Mouse (Mus musculus) heart, embryonic 10.5 days (tissue): ENCODE results near the gene Pdgfc. TPM values are rescaled to one million over a fixed set of nuclear protein-coding genes. Genes with fewer than 3 reads are reported as not detected.

Source experiments
- DNase-seq: peaks from one replicate; pipeline ENCODE4 v3.0.0-alpha.2; 2017; ENCODE audit warnings: low spot score
- H3K27ac ChIP-seq: fragments of 300-500 bp; sonication (generic); 2 replicates; pipeline ENCODE4 v1.5.1; 2016; ENCODE audit warnings: mild to moderate bottlenecking
- H3K27me3 ChIP-seq: fragments of 300-500 bp; sonication (generic); 2 replicates; pipeline ENCODE4 v1.6.1; 2016; ENCODE audit warnings: mild to moderate bottlenecking; ENCODE audit not compliant: poor library complexity, insufficient read depth, severe bottlenecking
- H3K36me3 ChIP-seq: fragments of 300-500 bp; sonication (generic); 2 replicates; pipeline ENCODE4 v1.6.1; 2016; ENCODE audit warnings: mild to moderate bottlenecking, moderate library complexity
- H3K4me1 ChIP-seq: fragments of 300-500 bp; sonication (generic); 2 replicates; pipeline ENCODE4 v1.6.1; 2016; ENCODE audit warnings: mild to moderate bottlenecking
- H3K4me3 ChIP-seq: fragments of 300-500 bp; sonication (generic); 2 replicates; pipeline ENCODE4 v1.5.1; 2016; ENCODE audit warnings: mild to moderate bottlenecking, moderate library complexity
- H3K9me3 ChIP-seq: fragments of 300-500 bp; sonication (generic); 2 replicates; pipeline ENCODE4 v1.6.1; 2016; ENCODE audit warnings: mild to moderate bottlenecking, moderate library complexity
- WGBS: fragments of 180-500 bp; shearing (Covaris S2); methylation state at CpG from one replicate; pipeline ENCODE4 v1.1.7; 2016; 5-methylcytosine and 5-hydroxymethylcytosine counted together
- polyA plus RNA-seq: library from polyadenylated mRNA; unstranded; fragments of >200 nt; fragmentation: Nextera tagmentation; extraction: Ambion mirVana; gene quantifications from 2 replicates; pipeline ENCODE4 v1.2.1, GENCODE M21; 2016

Gene Pdgfc
- polyA plus RNA-seq, 1 experiment from 2014 or later: 25.7 TPM

DNA sequence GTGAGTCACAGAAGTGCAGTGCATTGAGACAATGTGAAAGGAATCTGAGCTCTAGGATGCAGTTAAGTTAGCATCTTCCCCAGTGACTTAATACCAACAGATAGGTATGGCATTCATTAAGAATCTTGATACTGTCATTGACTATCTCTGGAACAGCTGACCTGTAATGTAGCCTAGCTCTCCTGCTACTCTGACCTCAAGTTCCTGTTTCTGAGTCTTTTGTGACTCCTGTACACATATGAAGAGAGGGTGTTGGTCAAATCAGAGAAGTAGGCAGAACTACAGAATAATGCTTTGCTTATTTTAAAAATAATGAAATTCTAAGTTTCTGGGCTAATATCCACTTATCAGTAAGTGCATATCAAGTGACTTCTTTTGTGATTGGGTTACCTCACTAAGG, 17.9 kb downstream of the Pdgfc start:
- Histone ChIP-seq H3K4me3 (no peak overlapping the region), H3K27me3 (no peaks in the 10 kb centered on the region)
- DNase-seq: no peak

GRCm38 (mm10) chr3:81057719-81058118, 21.5 kb downstream of the Pdgfc start:
- 84% methylated on average over 1 of the region's 1 CpGs for WGBS
- Histone ChIP-seq H3K27ac (no peak overlapping the region), H3K36me3 (no peaks in the 10 kb centered on the region)

More for the DNA sequence above, 17.9 kb downstream of the Pdgfc start:
- Histone ChIP-seq H3K36me3 (no peaks in the 10 kb centered on the region), H3K9me3 (no peaks in the 10 kb centered on the region), H3K4me1 (0 out of 2 replicates have a peak, but pooled peaks cover 3% of the 10 kb centered on the region), H3K27ac (no peak overlapping the region)

GRCm38 (mm10) chr3:81058527-81059031, 22.4 kb downstream of the Pdgfc start:
- DNase-seq: no peak
- H3K27me3 ChIP-seq: no peaks in the 10 kb centered on the region
- H3K4me3 ChIP-seq: no peak overlapping the region
- 0 out of 2 replicates have a peak, but pooled peaks cover 3% of the 10 kb centered on the region for H3K4me1 ChIP-seq
- H3K9me3 ChIP-seq: no peaks in the 10 kb centered on the region
- no peaks in the 10 kb centered on the region for H3K36me3 ChIP-seq
- no peak overlapping the region for H3K27ac ChIP-seq
- WGBS: 61% methylated on average over 4 of the region's 4 CpGs

More at GRCm38 (mm10) chr3:81057719-81058118, 21.5 kb downstream of the Pdgfc start:
- H3K4me3 ChIP-seq: no peak overlapping the region
- no peaks in the 10 kb centered on the region for H3K27me3 ChIP-seq
- no peaks in the 10 kb centered on the region for H3K9me3 ChIP-seq
- DNase-seq: no peak
- 0 out of 2 replicates have a peak, but pooled peaks cover 3% of the 10 kb centered on the region for H3K4me1 ChIP-seq

GRCm38 (mm10) chr3:81068550-81068949, 32.3 kb downstream of the Pdgfc start:
- 64% methylated on average over 2 of the region's 2 CpGs for WGBS
- no peak for DNase-seq
- no peaks in the 10 kb centered on the region for H3K4me1 ChIP-seq

GRCm38 (mm10) chr3:81101136-81101535, 64.9 kb downstream of the Pdgfc start:
- Histone ChIP-seq H3K4me1 (0 out of 2 replicates have a peak, but pooled peaks cover 5% of the 10 kb centered on the region), H3K27me3 (no peaks in the 10 kb centered on the region), H3K9me3 (no peaks in the 10 kb centered on the region), H3K27ac (no peak overlapping the region), H3K36me3 (no peaks in the 10 kb centered on the region), H3K4me3 (no peak overlapping the region)
- DNase-seq: no peak
- 83% methylated on average over 1 of the region's 1 CpGs for WGBS

More at GRCm38 (mm10) chr3:81068550-81068949, 32.3 kb downstream of the Pdgfc start:
- no peaks in the 10 kb centered on the region for H3K9me3 ChIP-seq
- H3K27ac ChIP-seq: no peak overlapping the region; the same call in 1 of the 2 replicates
- H3K4me3 ChIP-seq: no peak overlapping the region
- no peaks in the 10 kb centered on the region for H3K27me3 ChIP-seq
- no peaks in the 10 kb centered on the region for H3K36me3 ChIP-seq

DNA sequence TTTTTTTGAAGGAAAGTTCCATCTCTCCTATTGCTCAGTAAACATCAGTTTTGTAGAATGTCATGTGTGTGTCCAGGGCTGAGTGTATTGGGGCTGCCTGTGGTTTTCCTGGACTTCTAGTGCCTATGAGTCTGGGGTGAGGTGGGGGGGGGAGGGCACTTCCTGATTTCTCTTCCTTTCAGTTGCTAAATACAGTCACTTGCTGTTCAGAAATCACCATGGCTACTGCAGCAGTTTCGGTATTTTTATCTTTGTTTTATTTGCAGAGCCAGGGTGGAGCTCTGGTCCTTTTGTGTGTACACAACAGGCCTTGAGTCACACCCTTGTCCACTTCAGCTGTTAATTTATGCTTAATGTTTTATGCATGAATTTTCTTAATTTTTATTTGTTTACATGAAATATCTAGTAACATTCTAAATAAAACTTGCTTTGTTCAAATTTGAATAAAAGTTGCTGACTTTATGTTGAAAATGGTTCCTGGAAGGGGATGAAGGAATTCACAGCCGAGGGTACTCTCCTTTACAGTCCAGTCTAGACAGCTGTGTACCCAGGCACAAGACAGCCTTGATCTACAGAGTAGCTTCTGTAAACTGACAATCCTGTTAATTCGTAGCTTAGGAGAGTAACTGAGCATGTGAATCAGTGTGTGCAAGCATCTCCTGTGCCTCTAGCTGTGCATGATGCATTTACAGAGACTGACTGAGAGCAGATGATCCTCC, 66.1 kb downstream of the Pdgfc start:
- no peak for DNase-seq
- Histone ChIP-seq H3K27ac (no peak overlapping the region), H3K4me3 (no peak overlapping the region), H3K9me3 (no peaks in the 10 kb centered on the region), H3K36me3 (no peaks in the 10 kb centered on the region), H3K27me3 (no peaks in the 10 kb centered on the region), H3K4me1 (0 out of 2 replicates have a peak, but pooled peaks cover 5% of the 10 kb centered on the region)
- 50% methylated on average over 3 of the region's 3 CpGs for WGBS

DNA sequence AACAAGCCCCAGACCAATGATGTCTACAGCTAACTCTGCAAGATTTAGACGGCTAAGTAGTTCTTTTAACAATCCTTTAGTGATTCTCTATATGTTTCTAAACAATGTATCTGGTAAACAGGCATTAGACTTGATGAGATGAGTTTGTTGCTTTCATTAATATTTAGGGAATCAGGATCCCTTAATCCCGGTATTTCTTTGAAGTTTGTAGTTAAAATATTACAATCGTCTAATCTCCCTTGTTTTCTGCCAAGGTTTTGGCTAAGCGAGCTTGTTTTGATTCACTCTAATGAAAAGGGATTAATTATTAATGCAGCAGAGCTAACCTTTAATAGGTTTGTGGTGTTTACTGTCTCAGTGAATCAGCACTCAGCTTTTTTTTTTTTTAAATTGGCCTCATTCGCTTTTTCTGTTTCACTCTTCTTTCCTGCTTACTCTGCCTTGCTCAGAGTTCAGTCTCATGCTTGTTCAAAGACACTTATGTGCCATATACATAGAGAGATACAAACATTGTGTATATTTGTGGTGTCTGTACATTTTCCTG, 66.7 kb downstream of the Pdgfc start:
- Histone ChIP-seq H3K27me3 (no peaks in the 10 kb centered on the region), H3K4me3 (no peak overlapping the region), H3K27ac (no peak overlapping the region), H3K36me3 (no peaks in the 10 kb centered on the region), H3K4me1 (0 out of 2 replicates have a peak, but pooled peaks cover 5% of the 10 kb centered on the region), H3K9me3 (no peaks in the 10 kb centered on the region)
- DNase-seq: no peak
- 84% methylated on average over 5 of the region's 5 CpGs for WGBS

DNA sequence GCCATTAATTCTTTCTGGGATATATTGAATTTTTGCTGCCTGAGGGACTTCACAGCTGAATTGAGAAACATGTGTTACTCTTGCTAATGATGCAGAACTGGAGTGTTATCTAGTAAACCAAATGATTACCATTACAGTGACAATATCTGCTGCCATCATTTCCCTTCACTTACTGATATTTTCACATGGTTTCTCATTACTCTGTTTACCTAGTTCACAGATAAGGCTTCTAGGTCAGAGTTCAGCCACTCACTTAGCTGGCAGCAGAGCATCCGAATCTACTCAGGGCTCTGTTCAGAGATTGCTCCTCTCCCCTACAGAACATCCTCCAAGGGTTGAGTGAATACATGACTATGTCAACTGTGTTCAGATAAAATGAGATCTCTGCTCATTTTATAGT, 71.3 kb downstream of the Pdgfc start:
- no peaks in the 10 kb centered on the region for H3K27me3 ChIP-seq
- 29% methylated on average over 1 of the region's 1 CpGs for WGBS
- no peaks in the 10 kb centered on the region for H3K9me3 ChIP-seq
- H3K4me1 ChIP-seq: no peaks in the 10 kb centered on the region
- no peaks in the 10 kb centered on the region for H3K36me3 ChIP-seq
- no peak for DNase-seq
- H3K27ac ChIP-seq: no peak overlapping the region
- H3K4me3 ChIP-seq: no peak overlapping the region

- H3K4me1 ChIP-seq: no peaks in the 10 kb centered on the region
- no peaks in the 10 kb centered on the region for H3K36me3 ChIP-seq
- WGBS: 82% methylated on average over 1 of the region's 1 CpGs
- H3K27me3 ChIP-seq: no peaks in the 10 kb centered on the region
- no peak for DNase-seq
- no peak overlapping the region for H3K4me3 ChIP-seq
- H3K27ac ChIP-seq: no peak overlapping the region
- H3K9me3 ChIP-seq: no peaks in the 10 kb centered on the region
Measured at GRCm38 (mm10) chr3:81110968-81111367, 74.8 kb downstream of the Pdgfc start.

DNA sequence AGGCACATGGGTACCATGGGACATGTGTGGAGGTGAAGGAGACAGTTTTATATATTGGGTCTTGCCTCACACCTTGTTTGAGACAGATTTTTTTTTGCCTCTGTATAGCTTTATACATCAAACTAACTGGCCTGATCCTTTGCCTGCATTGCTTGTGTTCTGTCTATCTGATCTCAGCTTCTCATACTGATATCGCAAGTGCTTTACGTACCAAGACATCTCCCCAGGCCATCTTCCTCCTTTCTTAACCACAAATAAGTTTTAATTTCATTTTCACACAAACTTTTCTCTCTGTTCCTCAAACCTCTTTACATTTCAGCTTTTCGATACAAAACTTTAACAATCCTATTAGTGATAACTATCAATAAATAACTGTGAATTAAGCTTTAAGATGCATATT, 76.7 kb downstream of the Pdgfc start:
- Histone ChIP-seq H3K4me1 (no peaks in the 10 kb centered on the region), H3K9me3 (no peaks in the 10 kb centered on the region), H3K27me3 (no peaks in the 10 kb centered on the region), H3K27ac (no peak overlapping the region), H3K36me3 (no peaks in the 10 kb centered on the region), H3K4me3 (no peak overlapping the region)
- no peak for DNase-seq
- WGBS: 88% methylated on average over 3 of the region's 3 CpGs

- Histone ChIP-seq H3K4me3 (no peak overlapping the region), H3K27ac (no peak overlapping the region), H3K4me1 (no peaks in the 10 kb centered on the region), H3K27me3 (no peaks in the 10 kb centered on the region), H3K36me3 (no peaks in the 10 kb centered on the region), H3K9me3 (no peaks in the 10 kb centered on the region)
- WGBS: 73% methylated on average over 1 of the region's 1 CpGs
- DNase-seq: no peak
Measured at GRCm38 (mm10) chr3:81120664-81121063, 84.4 kb downstream of the Pdgfc start.

- Histone ChIP-seq H3K4me3 (no peak overlapping the region), H3K27me3 (no peaks in the 10 kb centered on the region), H3K4me1 (peaks cover 1% of the 10 kb centered on the region; the same call in 1 of the 2 replicates), H3K36me3 (no peaks in the 10 kb centered on the region), H3K27ac (no peak overlapping the region), H3K9me3 (no peaks in the 10 kb centered on the region)
- 83% methylated on average over 1 of the region's 1 CpGs for WGBS
- DNase-seq: no peak
Measured at GRCm38 (mm10) chr3:81121731-81122130, 85.5 kb downstream of the Pdgfc start.

- DNase-seq: no peak
- no peak overlapping the region for H3K27ac ChIP-seq
- no peaks in the 10 kb centered on the region for H3K36me3 ChIP-seq
- H3K4me3 ChIP-seq: no peak overlapping the region
- 82% methylated on average over 3 of the region's 3 CpGs for whole genome bisulfite sequencing
- H3K4me1 ChIP-seq: peaks cover 4% of the 10 kb centered on the region; the same call in 1 of the 2 replicates
- H3K9me3 ChIP-seq: no peaks in the 10 kb centered on the region
- no peaks in the 10 kb centered on the region for H3K27me3 ChIP-seq
Measured at GRCm38 (mm10) chr3:81123461-81123860, 87.2 kb downstream of the Pdgfc start.
